Mouse (Mus musculus) cerebellum, postnatal 14 days (tissue): ENCODE measurements at regions not wholly inside any gene's neighbourhood (a gene's known extent, or its start where the extent isn't known, plus 50 kb on each side); places are given as distances from the start of the nearest gene placed in this dataset.

Experiments
- DNase-seq, 2 experiments: peaks; one replicate each; pipeline ENCODE4 v3.0.0; 2021; ENCODE audit warnings: mixed read lengths in 2 of 2

DNA sequence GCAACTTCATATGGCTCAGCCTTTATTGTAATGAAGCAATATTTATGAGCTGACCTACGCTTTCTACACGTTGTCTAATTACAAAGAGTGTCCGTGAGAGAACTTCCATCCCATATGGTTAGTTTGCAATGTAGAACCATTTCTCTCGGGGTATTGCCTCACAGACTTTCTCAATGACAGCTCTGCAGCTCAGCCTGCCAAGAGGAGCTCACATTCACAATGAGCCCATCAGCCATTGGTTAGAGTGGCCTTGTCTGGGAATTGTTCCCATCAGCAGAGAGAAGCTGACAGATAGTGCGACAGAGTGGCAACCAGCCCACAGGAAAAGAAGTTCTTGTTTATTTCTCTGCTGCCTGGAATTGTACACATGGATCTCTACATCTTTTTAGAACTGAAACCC lies 409.7 kb downstream of the Zfp704 start:
- DNase-seq: peak; percentile 35 to 46

DNA sequence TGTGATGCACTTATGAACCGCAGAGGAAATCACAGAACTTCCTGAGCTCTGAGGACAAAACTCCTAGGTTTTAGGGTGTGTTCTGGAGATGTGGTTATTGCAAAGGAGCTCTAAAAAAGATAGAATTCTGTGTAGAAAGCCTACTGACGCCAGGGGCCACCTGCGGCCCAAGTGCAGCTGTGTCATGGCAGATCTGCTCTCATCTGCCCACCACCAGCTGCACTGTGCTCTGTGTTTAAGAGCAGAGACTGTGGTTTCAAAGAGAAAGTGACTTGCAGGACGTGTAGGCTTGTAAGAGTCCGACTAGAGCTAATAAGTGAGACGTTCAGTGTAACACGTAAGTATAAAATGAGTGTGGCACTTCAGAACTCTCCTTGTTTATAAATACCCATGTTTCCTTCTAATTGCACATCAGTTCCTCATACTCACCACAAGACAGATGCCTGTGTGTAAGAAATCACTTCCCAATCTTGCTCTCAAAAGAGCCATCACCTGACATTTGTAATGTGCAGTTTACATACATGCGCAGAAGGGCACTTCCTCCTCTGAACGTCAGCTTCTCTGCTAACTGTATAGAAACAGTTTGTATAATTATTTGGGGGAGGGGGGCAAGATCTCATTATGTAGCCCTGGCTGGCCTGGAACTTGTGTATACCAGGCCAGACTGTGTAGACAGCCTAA lies 411.1 kb downstream of the Zfp704 start:
- DNase-seq: no peak

DNA sequence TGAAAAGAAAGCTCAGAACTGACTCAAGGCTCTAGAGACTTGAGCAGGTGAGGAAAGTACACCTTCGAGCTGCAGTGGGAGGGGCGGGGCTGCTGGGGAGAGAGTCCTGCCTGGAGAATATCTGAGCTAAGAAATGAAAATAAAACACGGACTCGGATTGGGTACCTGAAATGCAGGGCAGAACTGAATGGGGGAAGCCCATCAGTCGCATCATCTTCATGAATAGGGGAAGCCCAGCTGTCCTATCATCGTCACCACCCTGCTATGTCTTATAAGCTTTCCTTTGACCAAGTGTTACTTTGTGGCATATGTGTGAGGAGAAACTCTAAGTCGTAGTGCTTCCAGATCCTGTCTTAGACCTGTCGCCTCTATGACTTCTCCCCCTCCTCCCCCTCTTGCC lies 414.1 kb downstream of the Zfp704 start:
- DNase-seq: no peak

DNA sequence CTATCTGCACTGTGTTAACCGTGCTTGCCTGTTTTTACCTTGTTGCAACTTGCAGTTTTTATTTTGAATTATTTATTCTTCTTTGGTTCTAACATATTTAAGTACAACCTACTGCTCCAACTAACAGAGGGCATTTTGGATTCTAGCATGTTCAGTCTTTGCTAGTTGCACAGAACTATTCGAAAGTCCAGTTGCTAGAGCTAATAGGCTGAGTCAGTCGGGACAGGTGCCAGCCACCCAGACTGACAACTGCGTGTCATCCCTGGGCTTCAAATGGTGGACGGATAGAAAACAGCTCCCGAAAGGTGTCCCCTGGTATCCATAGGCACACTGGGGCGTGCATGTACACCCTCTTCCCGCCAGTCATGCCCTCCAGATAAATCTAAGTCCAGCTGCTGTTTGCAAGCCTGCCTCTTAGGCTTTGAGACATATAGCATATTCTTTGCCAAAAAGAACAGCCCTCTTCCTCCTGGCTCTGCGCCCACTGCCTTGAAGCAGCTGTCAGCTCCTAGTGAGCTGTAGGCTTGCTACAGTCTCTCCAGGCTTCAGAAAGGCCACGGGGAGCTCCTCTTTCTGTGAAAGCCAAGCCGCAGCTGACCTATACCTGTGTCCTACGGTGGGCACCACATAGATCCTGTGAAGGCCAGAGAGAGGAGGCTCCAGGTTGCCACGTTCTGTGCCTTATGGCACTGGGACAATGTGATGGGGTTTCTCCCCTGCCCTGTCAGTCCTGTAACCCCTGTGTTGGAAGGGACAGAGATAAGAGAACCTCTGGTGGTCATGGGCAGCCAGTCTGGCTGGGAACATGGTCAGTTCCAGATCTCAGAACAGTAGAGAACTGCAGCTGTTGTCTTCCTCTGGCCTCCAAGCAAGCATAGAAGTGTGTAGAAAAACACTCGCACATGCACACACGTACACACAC lies 420.3 kb downstream of the Zfp704 start:
- peak; percentile 45 to 70 for DNase-seq

DNA sequence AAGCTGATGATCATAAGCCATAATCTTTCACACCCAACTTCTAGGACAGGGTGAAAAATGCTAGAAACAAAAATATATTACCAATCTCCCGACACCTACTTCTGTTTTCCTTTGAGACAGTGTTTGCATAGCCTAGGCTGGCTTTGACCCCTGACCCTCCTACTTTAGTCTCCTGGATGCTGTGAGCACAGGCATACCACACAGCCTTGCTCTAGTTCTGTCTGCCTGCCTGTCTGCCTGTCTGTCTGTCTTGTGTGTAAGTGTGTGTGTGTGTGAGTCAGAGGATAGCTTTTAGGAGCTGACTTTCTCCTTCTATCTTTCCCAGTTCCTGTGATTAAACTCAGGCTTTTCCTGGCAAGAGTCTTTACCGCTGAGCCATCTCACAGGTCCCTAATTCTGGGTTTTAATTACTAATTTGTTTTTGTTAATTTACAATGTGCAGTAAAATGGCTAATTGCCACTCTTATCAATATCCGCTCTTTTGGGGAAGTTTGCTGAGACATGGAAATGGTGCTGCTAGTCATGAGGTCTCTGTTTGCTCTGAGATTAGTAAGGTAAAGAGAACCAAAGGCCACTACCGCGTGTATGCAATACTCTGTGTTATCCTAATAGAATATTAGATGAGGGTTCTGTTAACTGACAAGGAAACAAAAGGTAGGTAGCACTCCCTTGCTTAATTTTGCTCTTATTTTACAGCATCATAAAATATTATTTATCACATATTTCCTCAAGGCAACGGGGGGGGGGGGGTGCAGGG lies 423.3 kb downstream of the Zfp704 start:
- no peak for DNase-seq

DNA sequence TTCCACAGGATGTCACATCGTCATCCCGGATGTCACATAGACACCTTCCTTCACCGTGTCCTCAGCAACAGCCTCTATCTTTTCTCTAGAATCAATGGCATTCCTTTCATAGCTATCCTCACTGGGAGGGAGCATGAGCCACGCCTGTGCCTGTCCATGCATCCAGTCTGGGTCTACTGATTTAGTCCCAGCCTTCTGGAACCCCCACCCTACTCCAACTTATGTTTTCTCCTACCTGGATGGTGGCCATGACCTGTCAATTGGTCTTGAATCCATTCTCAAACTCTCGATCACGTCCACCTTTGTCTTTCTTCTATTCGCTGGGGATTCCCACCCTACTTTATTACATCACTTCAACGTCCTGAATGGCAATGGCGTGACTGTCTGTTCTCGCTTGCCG lies 428.3 kb downstream of the Zfp704 start:
- no peak for DNase-seq

DNA sequence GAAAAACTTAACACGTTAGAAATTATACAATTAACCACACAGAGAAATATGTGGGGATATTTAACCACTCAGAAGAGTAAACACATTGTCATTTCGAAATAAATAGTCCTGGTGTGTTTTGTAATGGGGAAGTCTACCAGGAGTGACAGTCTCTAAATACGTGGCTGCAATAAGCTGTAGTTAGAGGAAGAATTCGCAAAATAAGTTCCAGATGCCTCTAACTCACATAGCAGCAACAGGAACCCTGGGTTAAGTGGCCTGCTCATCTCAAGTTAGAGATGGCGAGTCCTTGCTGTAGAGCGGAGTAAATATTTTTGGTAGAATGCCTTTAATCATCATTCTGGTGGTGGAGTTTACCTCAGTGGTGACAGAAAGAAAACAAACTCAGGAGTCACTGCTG lies 430.2 kb downstream of the Zfp704 start:
- DNase-seq: no peak

DNA sequence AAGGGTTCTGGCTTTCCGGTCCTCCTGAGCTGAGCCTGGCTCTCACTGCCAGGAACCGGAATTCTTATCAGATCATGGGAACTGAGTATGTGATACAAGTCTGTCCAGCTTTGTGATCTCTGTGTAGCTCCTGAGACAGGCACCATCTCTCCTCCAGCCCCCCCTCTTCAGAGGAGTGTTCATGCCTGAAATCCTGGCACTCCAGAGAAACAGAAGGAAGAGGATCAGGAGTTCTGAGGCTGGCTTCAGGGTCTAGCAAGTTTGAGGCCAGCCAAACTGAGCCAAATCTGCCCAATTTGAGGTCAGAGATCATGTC lies 435.4 kb downstream of the Zfp704 start:
- DNase-seq: no peak

DNA sequence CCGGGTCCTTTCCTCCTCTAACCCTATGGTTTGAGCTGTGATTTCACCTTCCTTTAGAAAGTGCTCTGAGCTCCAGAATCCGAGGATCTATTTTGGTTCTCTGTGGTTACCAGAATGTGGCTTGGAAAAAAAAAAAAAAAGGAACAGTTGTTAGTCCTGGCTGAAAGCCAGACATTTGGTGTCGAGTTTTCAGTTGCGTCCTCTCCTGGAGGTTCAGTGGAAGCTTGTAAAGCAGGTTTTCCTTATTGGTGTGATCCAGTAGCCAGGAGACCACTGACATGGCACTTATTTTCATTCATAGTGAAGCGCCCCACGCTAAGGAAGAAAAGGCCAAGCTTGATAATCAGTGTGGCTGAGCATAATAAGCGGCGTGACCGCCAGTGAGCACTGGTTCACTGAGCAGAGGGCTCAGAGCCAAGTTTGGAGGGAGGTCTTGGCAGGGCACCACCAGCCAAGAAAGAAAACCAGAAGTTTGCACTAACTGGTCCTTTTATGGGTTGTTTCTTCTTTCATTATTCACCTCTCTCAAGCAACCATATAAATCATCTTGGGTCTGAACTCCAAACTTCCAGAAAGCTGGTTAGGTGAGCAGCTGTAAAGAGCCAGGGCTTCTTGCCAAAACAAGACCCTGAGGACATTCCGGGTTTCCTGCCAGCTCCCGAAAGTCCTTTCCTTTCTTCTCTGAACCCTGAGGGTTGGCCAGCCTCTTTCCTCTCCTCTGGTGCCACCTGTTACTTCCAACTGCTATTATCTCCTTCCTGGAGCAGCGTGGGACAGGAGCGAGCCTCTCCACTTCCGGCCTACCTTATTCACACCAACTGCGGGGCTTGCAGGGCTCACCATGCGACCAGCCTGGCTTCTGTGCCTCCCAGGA lies 436.0 kb downstream of the Zfp704 start:
- DNase-seq: peak; percentile 89

DNA sequence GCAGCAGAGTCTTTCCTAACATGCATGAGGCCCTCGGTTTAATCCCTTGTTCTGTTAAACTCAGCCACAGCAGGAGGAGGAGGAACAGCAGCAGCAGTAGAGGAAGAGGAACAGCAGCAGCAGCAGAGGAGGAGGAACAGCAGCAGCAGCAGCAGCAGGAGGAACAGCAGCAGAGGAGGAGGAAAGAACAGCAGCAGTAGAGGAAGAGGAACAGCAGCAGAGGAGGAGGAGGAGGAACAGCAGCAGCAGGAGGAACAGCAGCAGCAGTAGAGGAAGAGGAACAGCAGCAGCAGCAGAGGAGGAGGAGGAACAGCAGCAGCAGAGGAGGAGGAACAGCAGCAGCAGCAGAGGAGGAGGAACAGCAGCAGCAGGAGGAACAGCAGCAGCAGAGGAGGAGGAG lies 437.9 kb downstream of the Zfp704 start:
- no peak for DNase-seq

DNA sequence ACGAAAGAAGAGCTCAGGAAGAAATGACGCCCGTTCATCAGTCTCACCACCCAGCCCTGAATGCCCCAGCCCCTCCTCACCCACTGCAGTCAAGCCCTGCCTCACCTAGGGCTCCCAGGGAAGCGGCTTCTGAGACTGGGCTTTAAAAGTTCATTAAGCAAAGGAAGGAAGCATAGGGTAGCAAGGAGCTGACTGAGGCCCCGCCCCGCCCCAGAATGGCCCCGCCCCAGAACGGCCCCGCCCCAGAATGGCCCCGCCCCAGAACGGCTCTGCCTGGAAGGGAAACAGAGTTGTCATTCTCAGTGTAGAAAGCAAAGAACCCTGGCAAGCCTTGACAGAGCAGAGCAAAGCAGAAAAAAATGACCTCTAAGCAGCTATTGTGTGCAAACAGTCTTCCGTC lies 440.9 kb downstream of the Zfp704 start:
- DNase-seq: no peak

DNA sequence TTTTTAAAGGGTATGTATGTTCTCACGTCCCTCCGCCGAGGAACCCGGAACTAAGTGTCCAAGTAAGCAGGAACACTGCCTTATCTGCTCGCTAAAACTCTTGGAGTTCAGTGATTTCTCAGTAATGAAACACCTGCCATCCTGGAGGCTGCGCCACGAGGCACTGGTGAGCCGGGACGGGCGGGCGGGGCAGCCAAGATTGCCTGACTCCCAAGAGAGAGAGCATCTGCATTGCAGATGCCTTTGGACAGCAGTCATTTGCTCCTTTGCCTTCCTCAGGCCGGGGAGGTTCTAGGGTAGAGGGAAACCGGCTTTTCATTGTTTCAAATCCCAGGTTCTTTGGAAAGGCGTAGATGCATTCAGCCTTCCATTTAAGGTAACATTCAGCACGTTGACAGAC lies 450.8 kb downstream of the Zfp704 start:
- no peak for DNase-seq

DNA sequence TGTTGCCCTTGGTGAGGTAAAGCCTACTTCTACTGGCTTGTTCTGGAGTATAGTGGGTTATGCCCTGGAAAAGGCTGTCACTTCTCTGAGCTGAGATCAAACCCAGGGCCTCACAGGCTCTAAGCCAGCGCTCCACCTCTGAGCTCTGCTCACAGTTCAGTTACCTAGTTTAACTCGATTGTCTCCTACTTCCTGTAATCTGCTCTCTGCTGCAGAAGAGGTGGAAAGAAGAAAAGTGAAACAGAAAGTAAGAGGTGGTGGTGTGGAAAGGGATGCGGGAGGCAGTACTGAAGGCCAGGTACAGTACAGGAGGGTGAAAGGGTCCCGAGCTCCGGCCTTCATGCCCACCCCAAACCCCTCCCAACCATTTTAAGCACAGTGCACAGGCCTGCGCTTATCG lies 455.7 kb downstream of the Zfp704 start:
- no peak for DNase-seq

DNA sequence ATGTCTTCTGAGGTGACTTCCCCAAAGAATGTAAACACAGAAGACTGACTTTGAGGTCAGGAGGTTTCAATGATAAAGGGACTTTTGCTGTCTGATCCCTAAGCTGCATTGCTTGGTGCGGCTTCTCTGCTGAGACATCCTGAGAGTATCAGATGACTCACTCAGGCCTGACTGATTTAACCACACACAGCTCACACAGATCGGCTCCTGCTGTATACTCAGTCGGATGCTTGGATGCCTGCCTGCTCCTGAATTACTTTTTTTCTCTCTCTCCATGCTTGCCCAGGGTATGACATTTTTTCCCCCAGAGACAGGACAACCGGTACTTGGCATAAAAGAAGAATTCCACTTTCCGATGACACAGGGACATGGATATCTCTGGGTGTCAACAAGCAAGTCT lies 456.2 kb downstream of the Zfp704 start:
- DNase-seq: peak; percentile 23 to 42

DNA sequence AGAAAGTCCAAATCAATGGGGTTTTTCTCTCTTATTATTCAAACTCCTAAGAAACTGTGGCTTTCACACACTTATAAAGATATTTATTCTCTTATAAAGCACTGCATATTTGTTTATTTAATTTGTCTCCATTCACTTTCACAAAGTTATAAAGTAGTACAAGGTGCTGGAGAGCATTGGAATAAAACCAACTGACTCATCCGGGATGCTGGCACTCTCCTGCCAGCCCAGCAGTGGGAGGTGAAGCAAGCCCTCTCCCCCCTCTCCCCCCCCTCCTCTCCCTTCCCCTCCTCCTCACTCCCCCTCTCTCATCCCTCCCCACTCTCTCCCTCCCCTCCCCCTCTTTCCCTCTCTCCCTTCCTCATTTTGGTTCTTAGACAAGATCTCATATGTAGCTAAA lies 457.6 kb downstream of the Zfp704 start:
- no peak for DNase-seq

DNA sequence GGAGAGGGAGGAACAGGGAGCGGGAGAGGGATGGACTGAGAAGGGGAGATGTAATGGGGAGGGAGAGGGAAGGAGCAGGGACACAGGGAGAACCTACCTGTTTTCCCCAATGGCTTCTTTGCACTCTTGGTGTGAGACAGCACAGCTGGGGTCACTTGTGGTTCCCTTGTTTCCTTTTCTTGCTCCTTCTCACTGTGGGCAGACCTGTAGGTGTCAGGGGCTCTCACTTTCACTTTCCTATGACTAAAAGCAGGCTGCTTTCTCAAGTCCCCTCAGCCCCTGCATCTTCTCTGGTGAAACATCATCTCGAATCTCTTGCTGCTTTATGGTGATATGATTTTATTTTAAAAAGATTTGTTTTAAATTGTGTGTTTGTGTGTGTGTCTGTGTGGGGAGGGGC lies 458.3 kb downstream of the Zfp704 start:
- no peak for DNase-seq

DNA sequence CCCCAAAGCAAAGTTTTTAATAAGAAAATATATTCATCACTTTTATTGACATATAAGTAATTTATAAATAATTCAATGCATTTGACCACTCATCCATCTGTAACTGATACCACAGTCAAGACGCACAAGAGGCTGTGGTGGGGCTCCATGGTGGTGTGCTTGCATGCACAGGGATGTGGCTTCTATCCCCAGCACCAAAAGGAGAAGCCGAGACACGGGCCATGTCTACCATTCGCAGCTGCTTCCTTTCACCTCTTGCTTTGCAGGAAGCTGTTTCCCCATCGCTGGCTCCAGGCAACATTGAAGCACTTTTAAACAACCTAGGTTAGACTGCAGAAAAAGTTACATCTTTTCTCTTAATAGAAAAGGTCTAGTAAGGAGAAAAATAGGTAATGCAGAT lies 461.3 kb downstream of the Zfp704 start:
- no peak for DNase-seq

DNA sequence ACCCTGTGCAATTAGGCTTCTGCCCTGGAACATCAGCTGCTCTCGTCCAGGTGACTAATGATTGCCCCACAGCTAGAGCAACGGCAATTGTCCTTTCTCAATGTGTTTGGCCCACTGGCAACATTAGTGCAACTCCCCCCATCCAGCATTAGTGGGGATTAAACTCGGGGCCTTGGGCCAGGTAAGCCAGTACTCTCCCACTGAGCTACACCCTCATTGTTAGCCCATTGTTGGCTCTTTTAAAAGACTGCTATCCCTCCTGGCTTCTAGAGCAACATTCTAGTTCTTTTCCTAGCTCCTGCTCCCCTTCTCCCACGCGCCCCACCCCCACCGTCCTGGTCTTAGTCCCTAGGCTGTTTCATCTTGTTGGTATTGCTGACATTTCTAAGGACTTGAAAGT lies 463.4 kb downstream of the Zfp704 start:
- no peak for DNase-seq

DNA sequence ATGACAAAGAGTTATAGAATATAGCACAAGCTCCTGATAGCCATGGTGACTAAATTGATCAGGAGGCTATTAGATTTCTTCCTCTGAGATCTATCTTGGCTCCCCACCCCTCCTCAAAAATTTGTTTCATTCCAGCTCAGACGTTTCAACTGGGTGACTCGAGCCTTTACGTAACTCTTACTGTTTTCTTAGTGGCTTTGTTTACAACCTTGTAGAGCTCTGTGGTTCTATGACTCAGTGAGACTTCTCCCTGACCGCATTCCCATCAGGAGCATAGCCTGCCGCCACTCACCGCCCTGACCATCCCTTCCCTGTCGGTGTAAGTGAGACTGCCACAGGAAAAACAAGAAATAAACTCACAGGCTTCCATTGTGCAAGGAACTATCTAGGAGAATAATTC lies 464.3 kb downstream of the Zfp704 start:
- no peak for DNase-seq

DNA sequence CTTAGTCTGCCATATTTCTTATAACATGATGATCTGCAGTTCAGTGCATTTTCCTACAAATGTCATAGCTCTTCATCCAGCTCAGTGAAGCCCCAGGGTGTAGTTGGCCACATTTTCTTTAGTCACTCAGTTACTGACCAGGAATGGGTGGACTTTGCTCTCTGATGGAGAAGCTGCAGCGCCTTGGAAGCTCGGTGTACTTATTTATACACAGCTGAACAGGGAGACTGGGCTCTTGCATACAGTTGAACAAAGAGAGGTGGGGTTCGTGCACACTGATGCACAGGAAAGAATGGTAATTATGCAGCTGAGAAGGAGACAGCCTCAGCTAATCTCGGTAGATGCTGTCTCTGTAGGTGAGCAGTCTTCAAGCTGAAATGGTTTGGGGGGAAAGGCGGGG lies 468.0 kb downstream of the Zfp704 start:
- DNase-seq: no peak

DNA sequence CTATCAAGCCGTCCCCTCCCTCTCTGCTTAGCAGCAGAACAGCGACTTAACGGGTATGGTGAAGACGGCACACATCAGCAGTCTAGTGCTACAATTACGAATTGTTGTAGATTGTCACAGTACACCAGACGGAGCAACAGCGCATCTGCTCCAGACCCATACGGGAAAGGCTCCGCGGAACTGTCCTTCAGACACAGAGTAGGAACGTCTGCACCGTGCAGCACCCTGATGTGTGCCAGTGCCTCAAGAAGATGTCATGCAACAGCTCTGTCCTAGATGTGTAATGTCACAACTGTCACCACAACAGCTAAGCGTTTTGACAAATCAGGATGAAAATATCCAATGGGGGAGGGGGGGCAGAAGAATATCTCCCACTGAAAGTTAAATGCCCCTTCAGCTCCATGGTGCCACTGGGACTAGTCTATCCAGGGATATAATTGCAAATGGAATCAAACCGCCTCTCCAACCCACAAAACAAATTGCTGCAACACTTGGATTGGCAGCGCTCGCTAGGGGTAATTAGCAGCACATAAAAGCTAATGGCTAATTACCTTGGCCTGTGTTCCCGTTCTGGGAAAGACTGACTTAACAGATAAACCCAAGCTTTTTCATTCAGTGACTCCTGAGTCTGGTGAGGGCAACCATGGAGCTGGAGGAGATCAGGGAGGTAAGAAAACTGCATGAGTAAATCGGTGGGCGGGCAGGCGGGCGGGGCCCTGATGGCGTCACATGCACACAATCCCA lies 472.6 kb downstream of the Zfp704 start:
- DNase-seq: no peak

DNA sequence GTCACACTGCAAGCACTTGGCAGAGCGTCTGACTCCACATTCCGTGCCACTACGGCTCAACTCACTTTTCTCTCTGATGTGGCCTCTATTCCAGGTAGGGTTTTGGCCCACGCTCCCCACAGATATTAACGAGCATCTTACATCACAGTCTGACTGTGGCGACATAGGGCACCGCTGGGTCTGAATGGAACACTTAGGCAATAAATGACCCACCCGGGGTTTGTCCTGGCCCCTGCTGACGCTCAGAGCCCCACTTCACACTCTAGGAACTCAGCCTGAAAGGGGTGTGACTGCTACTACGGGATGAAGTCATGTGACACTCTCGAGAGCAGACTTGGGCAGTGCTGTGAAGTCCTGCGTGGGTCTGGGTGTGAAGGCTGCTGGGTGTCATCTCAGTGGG lies 475.9 kb downstream of the Zfp704 start:
- no peak for DNase-seq
